Mouse (Mus musculus) lung, postnatal 0 days (tissue): ENCODE measurements at regions not wholly inside any gene's neighbourhood (a gene's known extent, or its start where the extent isn't known, plus 50 kb on each side); places are given as distances from the start of the nearest gene placed in this dataset.

ENCODE experiments used
- CTCF ChIP-seq: IDR thresholded peaks from 2 replicates; pipeline ENCODE4 v1.5.1; 2016; ENCODE audit warnings: antibody characterized with exemption, mild to moderate bottlenecking
- EP300 ChIP-seq: IDR thresholded peaks from 2 replicates; pipeline ENCODE4 v1.6.1; 2016; ENCODE audit warnings: antibody characterized with exemption, mild to moderate bottlenecking, control low read depth

GRCm38 (mm10) chr2:169057831-169058230 lies 102.4 kb upstream of the Zfp64 start:
- TF ChIP-seq CTCF (peak; percentile 45), EP300 (no peak)
